Mouse (Mus musculus) Muller cell, postnatal 12 days (primary cell): ENCODE data around the gene 2410015M20Rik.
"Not testable (repeated sequence)": the region's sequence is repeated elsewhere in the genome, so short reads cannot be mapped to it uniquely, and the experiment has no call there.

Experiments used
- DNase-seq: peaks from one replicate; pipeline ENCODE4 v3.0.0-alpha.2; 2015; ENCODE audit errors: inconsistent ontology term

2410015M20Rik gene

DNA sequence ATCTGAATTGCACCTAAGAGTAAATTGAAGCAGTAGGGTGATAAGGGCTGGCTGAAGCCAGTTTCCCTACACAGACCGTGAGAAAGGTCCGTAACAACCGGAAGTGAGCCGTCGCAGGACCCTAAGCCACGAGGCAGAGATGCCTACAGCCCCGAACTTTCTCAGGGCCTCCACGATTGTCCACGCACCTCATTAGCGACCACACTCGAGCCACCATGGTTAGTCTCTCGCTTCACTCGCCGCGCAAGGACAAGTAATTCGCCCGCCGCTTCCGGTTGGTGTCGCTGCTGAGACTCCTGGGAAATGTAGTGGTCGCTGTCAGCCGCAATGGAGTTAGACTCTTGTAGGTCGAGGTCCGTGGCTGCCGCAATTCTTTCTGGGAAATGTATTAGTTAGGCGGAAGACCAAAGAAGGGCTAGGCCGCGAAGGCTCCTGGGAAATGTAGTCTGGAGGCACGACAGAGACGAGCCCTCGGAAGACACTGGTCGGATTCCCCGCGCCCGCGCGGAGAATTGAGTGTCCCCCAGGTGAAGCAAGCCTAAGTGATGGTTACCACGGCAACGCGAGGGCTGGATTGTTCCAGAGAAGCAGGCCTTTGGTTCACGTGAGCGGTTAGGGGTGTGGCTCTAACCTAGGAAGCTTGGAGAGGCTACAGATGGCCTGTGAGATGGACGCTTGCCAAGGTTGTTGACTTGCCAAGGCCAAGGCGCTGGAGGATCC is at the start of gene 2410015M20Rik:
2410015M20Rik (minus strand) TSS at position 320 of the 720 bp plus-strand sequence.
- peak; percentile 95 for DNase-seq

DNA sequence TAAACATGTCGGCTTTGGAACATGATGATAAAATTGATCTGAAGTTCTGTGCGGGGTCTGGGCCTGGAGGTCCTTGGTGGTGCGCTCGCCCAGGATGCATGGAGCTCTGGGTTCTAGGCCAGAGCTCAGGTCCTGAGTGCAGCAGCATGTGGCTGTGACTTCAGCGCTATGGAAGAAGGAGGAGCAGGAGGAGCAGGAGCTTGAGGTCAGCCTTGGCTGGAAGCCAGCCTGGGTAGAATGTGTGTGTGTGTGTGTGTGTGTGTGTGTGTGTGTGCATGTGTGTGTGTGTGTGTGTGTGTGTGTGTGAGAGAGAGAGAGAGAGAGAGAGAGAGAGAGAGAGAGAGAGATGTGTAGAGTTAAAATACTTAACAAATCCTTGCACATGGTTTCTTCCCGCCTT is 46.6 kb upstream of the 2410015M20Rik start:
- no peak for DNase-seq

DNA sequence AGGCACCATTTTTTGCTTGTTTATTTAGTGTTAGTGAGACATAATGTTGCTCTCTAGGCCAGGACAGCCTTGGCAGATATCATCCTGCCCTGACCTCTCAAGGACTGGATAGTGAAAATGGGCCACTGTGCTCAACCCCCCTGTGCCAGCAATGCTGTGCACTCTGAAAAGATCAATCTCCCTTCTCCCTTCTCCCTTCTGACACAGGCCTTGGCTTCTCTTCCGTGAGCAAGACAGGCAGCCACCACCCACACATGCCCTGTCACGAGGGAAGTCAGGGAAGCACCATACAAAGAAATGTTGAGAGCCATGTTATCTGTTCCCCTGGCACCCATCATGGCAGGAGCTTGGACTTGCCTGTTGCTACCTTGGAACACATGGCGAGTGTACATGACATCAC is 45.7 kb upstream of the 2410015M20Rik start:
- DNase-seq, result no peak

DNA sequence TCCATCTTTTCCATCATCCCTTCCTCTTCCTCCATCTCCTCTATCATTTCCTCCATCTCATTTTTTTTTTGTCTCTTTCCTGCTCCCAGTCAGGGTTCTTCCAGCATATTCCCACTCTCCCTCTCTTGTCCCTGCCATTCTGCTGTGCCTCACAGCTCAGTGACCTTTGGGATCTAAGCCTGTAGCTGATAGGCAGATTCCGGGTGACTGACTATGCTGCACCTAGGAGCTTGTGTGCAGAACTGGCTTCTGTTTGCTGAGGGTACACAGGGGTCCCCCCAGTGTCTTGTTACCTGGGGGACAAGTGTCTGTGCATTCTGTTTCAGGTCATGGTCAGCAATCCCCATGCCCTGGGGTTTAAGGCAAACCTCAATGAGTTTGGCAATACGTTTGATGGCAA is 45.2 kb upstream of the 2410015M20Rik start:
- DNase-seq, result no peak

DNA sequence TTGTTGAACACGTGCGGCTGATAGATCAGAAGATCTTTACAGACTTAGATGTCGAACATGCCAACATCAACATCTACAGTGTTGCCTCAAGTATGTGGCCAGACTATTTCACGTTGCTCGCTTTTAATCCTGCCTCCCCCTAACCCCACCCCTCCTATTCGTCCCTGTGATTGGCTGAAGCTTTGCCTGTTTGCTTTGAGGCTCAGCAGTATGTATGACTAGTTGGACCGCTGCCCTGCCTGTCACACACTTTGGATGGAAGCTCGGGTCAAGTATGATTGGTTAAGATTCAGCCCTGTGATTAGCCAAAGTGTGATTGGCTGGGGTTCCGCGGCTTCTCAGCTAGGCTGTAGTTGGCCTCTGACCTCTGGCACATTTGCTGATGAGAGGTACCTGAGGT is 42.2 kb upstream of the 2410015M20Rik start:
- no peak for DNase-seq

DNA sequence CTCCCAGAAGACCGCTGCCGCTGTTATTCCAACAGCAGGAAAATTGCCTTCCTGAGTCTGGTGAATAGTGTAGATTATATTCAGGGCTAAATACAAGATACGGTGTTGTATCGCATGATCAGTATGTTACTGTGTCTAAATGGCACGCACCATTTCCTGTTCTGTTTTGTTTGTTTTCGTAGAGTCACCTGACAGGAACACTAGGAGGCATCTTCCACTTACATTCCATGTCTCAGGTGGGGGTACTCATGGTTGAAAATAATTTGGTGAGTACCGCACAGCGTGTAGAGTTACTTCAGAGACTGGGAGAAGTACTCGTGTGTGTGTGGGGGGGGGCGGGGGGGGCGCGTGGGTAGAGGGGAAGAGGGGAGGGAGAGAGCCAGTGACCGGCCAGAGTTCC is 38.0 kb upstream of the 2410015M20Rik start:
- DNase-seq, result no peak

DNA sequence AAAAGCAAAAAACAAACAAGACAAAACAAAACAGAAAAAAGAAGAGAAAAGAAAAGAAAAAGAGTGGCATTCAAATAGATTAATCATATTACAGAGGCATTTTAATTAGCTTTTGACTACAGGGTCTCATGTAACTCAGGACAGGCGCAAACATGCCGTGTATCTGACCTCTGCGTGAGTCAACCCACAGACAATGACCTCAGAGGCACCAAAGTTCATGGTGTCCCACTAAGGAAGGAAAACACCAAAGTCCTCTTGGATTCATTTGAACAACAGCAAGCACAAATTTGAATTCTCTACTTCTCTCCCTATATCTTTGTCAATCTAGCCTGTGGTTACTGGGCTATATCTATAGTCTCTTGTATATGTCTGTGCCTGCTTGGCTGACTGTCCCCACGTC is 33.7 kb upstream of the 2410015M20Rik start:
- no peak for DNase-seq

DNA sequence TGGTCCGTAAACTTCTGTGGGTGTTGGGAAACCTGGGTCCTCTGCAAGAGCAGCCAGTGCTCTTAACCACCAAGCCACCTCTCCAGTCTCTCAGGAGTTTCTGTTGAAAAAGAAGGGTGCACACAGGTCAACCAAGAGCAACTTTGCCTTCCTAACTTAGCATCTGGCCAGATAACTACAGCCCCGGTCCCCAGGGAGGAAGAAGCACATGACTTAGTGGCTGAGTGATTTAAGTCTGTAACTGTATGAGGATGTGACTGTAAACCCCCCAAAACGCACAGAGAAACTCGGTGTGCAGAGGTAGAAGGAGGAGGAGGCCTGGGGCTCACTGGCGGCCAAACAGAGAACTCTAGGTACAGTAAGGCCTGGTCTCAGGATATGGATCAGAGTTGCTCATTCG is 24.5 kb upstream of the 2410015M20Rik start:
- no peak for DNase-seq

DNA sequence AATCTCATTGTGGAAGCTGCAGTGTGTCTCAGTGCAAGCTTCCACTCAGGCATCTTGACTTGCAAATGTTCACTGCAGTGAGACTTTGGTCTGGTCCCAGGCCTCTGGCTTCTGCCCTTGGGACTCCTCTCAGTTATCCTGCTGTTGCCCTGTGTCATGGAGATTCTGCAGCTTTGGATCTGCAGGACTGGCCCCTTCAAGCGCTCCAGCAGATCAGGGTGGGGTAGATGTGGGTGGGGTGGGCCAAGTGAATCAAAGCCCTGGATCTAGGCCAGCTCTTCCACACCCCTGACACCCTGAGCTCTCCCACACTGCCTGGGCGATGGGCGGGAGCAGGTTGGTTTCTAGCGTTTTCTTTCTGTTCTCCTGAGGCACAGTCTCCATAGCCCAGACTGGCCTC is 22.2 kb upstream of the 2410015M20Rik start:
- no peak for DNase-seq

DNA sequence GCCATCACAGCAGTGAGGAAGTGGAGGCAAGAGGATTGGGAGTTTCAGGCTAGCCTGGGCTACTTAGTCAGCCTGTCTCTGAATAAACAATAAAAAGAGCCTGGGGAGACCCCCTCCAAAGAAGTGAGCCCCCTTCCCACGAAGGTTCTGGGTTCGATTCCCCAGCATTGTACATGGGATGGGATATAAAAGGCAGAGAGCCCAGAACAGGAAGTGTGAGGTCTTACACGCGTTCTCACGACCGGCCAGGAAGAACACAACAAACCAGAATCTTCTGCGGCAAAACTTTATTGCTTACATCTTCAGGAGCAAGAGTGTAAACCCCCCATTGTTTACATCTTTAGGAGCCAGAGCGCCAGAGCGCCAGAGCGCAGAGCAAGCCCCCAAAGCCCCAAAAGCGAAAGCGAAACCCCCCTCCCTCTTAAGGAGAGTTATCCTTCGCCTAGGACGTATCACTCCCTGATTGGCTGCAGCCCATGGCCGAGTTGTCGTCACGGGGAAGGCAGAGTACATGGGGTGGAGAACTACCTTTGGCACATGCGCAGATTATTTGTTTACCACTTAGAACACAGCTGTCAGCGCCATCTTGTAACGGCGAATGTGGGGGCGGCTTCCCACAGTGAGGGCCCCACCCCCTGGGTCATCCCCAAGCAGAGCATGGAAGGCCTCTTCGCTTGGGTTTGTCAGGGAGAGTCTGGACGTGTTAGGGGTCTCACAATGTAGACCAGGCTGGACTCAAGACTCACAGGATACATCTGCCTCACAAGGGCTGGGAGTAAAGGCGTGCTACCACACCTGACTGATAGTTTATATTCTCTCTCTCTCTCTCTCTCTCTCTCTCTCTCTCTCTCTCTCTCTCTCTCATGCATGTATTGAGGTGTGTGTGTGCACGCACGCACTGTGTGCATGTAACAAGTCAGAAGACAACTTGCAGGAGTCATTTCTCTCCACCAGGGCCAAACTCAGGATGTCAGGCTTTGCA is 20.5 kb upstream of the 2410015M20Rik start:
- not testable (repeated sequence) for DNase-seq

DNA sequence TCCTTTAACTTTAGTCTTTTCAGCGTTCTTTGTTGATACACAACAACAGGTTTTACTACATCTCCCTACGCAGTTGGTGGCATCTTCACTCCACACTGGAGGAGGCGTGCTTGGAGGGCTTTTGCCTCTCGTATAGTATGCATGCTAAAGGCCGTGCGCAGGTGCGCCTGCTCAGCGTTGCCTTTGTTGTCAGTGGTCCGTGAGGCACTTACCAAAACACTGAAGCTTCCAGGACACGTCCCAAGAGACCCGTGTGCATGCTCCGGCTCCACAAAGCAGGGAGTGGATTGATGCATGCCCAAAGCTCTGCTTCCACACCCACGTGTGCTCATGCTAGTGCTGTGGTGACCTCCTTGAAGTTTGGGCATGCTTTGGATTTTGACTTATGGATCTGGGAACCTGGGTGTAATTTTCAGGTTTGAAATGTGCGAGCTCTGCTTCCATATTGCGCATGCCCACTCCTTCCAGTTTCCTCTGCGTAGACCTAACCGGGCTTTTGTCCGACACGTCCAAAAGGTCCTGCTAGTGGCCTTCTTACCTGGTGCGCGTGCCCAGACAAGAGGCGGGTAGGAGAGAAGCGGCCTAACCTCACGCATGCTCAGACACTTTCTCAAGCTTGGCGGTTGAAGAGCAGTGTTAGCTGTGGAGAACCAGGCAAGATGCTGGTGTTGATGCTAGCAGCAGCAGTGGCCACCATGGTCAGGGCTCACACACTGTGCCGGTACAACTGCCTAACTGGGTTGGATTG is 18.1 kb upstream of the 2410015M20Rik start, which contains the start of gene Catsperd:
Catsperd (plus strand) TSS at position 614 of the 748 bp plus-strand sequence.
- no peak for DNase-seq

DNA sequence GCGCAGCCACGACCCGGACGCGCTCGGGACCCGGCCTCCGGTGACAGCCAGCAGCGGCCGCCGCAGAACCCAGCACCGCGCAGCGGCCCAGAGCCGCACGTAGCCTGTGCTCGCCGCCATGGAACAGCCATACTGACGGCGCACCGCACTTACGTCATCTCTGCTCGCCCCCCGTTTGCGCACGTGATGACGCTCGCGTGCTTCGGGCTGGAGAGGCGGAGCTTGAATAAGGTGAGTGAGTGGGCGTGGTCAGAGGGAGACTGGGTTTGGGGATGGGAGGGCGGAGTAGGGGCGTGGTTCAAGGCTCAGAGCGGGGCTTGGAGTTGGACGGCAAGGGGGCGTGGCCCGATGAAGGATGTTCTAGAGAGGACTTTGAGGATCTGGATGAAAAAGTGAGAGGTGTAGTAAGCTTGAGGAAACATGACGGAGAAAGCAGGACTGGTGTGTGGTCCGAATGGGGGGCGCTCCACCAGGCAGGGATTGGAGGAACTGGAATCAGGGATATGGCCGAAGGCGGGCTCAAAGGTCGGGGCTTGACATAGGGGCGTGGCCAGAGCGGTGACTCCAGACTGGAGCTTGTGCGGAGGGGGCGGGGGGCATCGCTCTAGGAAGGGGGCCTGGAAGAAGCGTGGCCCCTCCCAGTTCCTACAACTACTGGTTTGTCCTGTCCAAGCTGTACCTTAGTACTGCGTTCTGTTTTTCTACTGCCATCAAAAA is 17.3 kb upstream of the 2410015M20Rik start, which contains the start of gene Lonp1:
Lonp1 (minus strand) TSS at position 134 of the 717 bp plus-strand sequence.
- DNase-seq, result peak; percentile 97

DNA sequence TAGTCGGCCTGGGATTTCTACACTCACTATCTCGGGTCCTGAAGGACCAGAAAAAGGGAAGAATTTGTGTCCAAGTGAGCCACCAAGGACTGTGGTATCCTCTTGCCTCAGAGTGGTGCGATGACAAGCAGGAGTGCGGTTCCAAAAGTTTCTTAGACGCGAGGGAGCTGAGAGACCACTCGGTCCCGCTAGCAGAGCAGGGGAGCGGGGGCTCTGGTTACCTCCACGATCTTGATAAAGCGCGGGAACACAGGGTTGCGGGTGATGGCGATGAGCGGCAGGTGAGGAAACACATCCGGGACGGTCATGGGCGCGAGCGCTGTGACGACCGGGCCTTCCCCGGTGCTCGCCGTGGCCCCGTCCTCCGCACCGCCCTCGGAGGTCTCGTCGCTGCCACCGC is 16.7 kb upstream of the 2410015M20Rik start:
- DNase-seq, result no peak

DNA sequence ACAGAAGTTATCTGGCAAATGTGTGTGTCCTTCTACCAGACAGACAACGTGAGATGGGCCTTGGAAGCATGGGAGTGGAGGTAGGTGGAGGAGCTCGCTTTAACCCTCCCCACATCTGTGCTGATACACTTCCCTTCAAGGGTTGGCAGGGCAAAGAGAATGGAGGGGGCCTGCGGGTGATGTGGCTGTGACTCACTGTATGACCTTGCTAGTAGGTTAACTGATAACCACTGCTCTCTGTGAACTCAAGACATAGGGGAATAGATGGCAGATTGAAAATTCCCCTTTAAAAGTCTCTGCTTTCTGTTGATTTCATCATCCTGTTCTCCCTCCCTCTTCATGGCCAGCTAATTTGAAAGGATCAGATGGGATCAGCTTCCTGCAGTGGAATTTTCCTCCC is 15.9 kb upstream of the 2410015M20Rik start:
- no peak for DNase-seq

DNA sequence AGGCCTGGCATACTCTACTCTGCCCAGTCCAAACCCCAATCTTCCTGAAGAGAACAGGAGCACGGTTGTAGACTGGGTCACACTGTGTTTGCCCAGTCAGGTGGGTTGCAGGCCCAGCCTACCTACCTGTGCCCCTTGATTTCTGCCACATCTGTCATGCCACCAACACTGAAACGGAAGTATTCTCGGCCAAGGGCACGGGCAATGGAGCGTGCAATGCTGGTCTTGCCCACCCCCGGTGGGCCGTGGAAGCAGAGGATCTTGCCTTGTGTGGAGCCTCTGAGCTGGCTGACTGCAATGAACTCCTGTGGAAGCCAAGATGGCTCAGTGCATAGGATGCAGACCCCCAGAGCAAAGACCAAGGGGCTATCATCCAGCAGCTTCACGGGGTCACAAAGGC is 8.1 kb upstream of the 2410015M20Rik start:
- no peak for DNase-seq

DNA sequence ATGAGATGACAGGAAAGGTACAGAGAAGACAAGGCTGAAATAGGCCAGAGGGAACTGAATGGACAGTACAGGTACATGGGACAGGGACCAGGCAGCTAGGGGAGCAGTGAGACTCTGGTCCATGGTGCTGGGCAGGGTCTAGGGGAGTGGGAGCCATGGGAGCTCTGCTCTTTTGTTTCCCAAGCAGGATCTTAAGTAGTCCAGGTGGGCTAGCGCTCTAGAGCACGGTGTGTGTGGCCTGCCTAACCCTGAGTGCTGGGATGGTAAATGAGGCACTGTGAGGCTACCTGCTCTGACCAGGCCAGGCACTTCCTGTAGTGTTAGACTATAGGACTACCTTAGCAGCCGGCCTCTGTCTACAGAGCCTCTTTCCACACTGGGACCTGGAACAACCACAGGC is 7.2 kb upstream of the 2410015M20Rik start:
- no peak for DNase-seq

DNA sequence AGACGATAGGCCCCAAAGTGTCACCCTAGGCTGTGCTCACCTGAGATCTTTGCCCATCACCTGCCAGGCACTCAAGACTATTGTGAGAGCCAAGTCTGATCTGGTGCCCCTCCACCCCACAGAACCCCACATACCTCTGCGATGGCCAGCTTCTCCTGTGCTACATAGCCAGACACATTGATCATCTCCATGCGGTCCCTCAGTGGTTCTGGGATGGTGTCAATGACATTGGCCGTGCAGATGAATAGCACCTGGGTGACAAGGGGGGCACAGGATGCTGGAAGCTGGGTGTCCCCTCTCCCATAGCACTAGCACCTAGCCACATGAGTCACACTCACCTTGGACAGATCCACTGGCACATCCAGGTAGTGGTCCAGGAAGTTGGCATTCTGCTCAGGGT is 6.2 kb upstream of the 2410015M20Rik start:
- no peak for DNase-seq

DNA sequence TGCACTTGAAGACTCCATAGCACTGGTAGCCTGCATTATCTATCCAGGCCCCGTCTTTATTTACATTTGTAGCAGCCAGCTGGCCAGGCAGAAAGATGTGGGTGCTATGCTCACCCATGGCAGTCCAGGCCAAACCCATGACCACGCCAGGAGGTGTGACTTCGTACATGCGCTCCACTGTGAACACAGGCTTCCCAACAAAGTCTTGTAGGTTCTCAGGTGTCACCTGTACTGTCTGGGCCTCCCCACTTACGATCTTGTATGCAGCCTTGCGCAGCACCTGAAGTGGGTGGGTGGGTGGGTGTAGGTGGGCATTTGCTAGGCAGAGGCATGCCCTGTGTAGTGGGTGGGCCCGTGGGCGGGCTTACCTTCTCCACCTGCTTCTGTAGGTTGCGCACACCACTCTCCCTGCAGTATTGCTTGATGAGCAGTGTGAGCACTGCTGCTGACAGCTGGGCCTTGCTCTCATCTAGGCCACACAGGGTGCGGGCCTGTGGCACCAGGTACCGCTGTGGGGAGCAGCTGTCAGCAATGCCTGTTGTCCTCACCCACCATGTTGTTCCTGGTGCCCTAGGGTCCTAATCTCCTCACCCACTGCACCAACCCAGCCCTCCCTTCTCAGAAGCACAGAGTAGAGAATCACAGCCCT is 5.7 kb upstream of the 2410015M20Rik start:
- DNase-seq, result no peak

DNA sequence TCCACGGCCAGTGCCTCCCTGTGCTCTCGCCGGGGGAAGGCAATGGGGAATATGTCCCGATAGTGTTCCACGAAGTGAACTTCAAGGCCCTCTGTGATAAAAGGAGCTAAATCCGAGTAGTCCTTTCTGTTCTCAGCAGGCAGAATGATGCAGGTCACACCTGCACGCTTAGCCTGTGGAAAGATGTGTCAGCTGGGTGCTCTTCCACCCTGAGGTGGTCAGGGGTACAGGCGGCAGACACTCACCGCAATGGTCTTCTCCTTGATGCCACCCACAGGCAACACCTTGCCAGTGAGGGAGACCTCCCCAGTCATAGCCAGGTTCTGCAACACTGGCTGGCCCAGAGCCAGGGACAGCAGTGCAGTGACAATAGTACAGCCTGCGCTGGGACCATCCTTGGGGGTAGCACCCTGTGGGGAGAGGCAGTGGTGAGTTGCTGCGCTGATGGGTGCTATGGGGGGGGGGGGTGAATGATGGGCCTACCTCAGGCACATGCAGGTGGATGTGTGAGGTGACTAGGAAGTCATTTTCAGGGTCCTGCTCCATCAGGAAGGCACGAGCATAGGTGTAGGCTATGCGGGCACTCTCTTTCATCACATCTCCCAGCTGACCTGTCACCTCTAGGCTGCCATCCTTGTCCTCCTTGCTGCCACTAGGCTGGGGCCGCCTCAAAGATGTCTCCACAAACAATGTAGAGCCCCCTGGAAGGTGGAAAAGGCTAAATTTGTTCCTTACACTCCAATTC is 5.0 kb upstream of the 2410015M20Rik start:
- no peak for DNase-seq

DNA sequence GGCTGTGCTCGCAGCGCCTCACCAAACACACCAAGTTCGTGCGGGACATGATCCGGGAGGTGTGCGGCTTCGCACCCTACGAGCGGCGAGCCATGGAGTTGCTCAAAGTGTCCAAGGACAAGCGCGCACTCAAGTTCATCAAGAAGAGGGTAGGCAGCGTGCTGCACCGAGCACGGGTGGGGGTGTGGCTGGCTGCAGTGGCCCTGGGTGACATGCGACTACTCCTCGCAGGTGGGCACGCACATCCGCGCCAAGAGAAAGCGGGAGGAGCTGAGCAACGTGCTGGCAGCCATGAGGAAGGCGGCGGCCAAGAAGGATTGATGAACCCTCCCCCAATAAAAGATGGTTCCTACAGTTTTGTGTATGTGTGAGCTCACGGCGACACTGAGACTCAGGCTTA is 4.3 kb upstream of the 2410015M20Rik start:
- DNase-seq, result not testable (repeated sequence)
